Mouse (Mus musculus): Measurements from ENCODE around the gene Boc.
A peak's percentile ranks its signal among the peaks of the same experiment; 100 is the strongest.

Boc gene

DNA sequence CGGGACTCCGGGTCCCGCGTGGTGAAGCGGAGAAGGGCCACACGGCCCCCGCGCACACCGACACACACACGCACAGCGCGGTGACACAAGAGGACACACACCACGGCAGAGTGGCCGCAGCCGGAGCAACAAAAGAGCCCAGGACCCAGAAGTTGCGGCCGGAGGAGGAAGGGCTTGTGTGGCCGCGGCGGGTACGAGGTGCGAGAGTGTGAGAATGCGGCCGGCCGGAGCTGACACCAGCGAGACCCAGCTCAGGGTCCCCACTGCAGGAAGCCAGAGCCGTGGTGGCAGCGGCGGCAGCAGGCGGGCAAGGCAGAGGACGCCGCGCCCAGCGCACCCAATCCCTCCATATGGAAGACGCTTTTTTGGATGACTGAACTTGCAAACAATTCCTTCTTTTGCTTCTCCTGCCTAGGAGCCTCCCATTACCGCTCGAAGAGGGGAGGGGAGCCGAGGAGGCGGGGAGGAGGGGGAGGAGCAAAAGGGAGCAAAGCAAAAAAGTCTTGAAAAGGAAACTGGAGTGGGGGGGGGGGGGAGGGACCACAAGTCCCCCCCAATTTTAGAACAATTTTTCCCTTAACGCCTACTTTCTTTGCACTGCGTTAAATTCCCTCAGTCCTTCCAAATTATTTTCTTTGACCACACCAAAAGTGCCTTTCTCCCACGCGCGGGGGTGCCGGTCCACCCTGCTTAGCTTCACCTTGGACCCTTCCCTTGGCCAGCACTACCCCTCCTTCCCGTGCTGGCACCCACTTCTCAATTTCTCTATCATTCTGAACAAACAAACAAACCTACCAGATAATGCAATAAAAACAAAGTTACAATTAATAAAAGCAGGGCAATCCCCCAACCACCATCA is at the start of gene Boc:
Boc (minus strand) TSS at position 427 of the 859 bp plus-strand sequence.
- DNase-seq = peak; percentile 97

- peak; percentile 61 for DNase-seq
Measured at GRCm38 (mm10) chr16:44606643-44607042, 47.9 kb upstream of the Boc start.

- peak; percentile 74 for DNase-seq
Measured at GRCm38 (mm10) chr16:44604021-44604616, 45.4 kb upstream of the Boc start.

GRCm38 (mm10) chr16:44601999-44602794 is 43.5 kb upstream of the Boc start:
- peak; percentile 75 for DNase-seq

GRCm38 (mm10) chr16:44601182-44601581 is 42.5 kb upstream of the Boc start:
- peak; percentile 46 for DNase-seq

- peak; percentile 61 for DNase-seq
Measured at GRCm38 (mm10) chr16:44597106-44597806, 38.6 kb upstream of the Boc start.

DNA sequence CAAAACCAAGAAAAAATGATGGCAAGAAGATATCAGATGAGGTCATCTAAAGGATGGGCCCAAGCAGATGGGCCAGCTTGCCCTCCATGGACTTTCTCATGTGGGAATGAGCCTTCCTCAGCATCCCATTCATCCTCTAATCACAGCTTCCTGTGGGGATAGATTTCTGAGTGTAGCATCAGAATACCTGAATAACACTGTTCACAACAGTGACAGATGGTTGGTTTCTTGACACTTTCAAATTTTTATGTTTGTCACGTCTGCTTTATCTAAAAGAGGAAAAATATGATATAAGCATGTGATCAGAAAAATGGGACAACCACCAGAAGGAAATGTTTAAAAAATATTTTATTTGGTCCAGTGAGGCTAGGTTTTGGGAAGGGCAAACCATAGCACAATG is 30.8 kb upstream of the Boc start:
- no peak for DNase-seq

- DNase-seq = peak; percentile 50
Measured at GRCm38 (mm10) chr16:44579421-44580024, 20.8 kb upstream of the Boc start.

DNA sequence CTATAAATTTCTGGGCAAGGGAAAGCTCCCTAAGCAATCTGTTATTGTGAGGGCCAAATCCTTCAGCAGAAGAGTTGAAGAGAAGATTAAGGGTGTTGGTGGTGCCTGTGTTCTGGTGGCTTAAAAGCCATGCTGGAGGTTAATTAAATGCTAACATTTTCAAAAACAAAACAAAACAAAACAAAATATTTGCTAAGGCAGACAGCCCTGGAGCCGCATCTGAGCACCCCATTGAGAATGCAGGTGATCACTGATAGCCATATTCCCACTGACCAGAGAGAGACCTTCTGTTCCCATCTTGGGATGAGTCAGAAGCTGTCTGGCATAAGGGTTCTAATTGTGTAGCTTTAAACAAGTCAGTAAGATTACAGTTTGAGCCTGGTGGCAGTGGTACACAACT is 19.9 kb upstream of the Boc start:
- DNase-seq = peak; percentile 33

DNA sequence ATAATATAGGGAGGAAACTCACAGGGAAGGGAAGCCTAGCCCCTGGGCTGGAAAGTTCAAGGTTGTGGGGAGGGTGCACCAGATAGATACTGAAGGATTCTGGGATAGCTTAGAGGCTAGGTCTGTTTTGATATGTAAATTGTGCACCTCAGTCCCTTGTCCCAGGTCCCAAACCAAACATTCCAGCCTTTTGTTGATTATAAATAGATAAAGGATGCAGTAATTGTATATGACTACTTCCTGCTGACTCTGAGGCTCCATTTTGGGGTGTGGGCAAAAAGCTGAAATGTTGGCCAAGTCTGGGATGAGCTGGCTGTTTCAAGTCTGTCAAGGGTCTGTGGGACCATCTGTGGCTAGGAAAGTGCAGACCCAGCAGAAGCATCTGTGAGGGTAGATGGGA is 9.4 kb upstream of the Boc start:
- peak; percentile 45 for DNase-seq

DNA sequence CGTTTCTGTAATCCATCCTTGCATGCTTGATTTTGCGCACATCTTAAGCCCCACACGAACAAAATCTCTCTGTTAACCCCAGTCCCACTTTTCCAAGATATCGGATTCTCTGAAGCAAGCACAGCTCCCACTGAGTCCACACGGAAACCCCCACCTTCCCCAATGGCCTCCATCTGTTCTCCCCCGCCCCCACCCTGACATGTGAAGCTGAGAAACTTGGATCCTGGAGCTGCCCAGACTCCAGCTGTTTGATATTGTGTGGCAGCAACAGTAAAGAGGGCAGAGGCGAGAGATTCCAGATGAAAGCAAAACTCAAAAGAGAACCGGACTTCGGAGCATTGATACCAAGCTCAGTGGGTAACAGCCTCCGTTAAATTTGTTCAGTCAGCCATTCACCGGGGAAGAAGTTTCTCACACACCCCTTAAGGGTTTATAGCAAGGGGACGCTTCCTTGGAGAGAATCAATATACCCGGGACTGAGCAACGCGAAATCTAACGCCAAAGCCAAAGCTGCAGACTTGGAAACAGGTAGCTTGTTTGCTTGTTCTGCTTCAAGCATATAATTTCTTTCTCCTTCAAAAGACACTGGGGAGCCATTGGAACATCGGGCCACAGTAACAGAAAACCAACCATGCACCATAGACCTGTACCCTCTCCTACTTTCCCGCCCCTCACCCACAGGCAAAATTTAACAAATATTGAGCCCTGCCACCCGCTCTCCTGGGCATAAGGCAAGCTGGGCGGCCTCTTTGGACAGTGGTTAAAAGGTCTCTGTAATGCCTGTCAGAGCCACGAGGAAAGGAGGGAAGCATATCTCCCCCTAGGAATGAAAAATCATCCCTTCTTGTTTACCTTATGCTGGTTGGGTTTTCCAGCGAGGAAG is 6.9 kb upstream of the Boc start:
- DNase-seq = peak; percentile 75

- DNase-seq = peak; percentile 65
Measured at GRCm38 (mm10) chr16:44564359-44564758, 5.7 kb upstream of the Boc start.

DNA sequence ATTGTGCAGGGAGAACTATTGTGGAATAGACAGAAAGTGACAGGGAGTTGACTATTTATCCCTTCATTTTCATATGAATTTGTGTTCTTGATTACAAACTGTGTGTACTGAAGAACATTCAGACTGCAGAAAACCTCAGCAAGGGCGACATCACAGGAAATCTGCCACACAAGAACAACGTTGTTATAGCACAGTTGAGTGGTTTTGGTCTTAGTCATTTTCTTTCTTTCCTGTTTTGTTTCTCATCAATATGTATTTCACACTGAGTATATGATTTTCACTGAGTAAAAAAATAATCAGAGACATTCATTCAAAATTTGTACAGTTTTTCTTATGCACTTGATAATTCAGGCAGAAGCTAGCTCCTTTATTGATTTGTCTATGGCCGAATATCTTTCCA is 3.4 kb upstream of the Boc start:
- DNase-seq = no peak

GRCm38 (mm10) chr16:44560214-44560613 is 1.5 kb upstream of the Boc start:
- no peak for DNase-seq

DNA sequence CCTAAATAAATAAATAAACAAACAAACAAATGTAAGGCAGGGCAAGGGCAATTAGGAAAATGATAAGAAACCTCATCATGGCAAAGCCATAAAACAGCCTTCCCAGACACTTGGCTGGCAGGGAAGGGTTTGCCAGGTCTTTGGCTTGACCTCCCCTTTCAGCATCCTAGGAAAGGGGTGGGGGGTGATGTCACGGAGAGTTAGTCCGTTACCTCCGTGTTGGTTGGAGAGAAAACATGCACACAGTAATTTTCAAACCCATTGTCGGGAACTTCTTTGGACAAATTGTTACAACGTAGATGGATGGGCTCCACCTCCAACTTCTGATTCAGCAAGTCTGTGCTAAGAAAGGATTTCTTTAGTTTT is 616 bp upstream of the Boc start:
- DNase-seq = peak; percentile 43

DNA sequence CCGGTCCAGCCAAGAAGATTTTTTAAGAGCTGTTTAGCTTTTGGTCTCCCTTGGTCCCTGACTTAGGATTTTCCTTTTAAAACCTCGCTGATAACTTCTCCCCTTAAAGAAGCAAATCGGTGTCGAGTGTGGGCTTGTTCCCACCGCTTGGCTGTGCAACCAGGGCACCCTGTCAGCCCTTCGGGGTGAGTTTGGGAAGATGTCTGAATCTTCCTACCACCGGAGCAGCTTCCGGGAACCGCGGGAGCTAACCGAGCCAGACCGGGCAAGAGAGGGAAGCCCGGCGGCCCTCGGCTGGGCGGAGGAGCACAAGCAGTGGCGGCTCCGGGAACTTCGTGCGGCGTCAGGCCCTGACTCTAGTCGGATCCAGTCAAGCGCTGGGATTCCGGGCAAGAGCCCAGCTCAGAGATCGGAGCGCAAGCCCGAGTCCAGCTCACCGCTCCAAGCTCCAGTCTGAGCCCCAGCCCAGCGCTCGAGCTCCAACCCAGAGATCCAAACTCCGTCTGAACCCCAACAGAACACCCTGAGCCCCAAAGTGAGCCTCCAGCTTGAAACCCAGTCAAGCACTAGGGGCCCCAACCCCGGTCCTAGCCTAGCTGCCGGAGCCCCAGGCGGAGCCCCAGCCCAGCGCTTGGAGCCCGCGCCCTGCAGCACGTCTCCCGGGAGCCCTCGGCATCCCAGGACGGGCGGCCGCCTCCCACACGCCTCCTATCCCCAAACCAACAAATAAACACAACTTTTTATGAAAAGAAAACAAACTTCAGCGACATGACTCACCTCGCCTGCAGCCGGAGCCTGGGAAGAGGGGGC is 831 bp downstream of the Boc start:
- DNase-seq = peak; percentile 96

DNA sequence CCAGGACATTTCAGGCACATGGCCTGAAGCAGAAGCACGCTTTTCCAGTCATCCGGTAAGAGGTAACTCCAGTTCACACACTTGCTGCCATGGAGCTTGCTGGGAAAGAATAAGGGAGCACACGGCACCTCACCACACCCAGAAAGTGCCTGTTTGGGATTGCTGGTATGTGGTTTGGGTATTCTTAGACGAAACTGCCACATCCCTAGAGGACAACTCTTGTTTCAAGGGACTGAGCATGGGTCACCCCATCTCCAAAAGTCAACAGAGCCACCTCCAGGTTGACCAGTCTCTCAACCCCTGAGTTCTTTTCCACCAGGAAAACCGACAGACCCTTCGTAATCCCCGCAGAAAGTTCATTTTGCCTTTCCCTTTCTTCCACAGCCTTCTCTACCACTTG is 1.6 kb downstream of the Boc start:
- DNase-seq = peak; percentile 77

DNA sequence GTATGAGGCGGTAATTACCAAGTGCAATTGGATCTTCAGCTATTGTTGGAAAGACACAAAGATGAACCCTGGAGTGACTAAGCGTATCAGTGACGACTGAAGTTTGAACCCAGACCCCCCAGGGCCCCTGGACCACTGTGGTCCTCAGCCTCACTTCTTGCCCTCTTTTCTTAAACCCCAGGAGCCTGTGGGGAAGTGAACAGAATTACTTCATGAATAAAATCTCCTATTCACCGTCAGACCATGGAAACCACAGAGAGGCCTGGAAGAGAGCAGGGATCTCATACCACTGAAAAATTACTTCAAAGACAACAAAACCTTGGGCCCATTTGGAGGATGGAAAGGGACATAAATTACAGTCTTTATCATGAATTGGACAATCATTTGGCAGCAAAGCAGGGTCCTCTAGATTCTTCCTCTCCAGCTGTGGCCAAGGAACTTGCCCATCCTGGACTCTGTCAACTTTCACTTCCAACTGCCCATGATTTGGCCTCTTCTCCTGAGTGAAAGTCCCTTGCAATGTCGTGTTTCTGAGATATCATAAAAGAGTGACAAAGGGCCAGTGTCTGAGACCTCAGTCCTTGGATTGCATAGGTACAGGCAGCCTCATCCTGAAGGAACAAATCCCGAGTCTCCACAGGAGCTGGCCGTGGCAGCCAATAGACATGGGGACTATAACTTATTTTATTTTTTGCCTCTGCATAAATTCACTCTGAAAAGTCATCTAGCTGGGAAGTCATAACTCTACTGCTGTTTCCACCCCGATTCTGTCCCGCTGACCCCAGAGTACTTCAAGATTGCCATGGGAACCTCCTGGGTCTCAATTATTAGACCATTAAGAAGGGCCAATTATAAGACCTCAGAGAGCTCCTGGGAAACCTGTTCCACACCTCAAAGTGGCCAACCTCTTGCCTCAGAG is 2.6 kb downstream of the Boc start:
- DNase-seq = peak; percentile 81

DNA sequence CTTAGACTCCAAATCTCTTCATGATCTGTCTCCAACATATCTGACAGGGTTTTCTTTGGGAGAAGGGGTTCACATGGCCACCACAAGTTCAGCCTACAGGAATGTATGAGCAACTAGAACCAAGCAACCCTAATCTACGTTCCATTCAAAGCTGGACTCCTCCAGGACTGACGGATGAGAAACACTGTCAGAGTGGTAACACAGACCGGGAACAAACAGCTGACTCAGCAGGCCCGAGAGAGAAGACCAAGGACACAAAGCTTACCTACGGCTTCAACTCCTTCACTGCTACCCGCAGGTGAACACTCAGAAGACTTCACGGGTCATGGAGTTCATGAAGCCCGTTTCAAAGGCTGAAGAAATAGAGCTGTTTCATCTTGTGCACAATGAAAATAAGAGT is 4.8 kb downstream of the Boc start:
- peak; percentile 52 for DNase-seq

- peak; percentile 73 for DNase-seq
Measured at GRCm38 (mm10) chr16:44552726-44553125, 6.0 kb downstream of the Boc start.
